Mouse (Mus musculus): ENCODE results near the gene Vps13d. TPM values are rescaled to one million over a fixed set of nuclear protein-coding genes. Genes with fewer than 3 reads are reported as not detected.

Vps13d gene
- polyA plus RNA-seq, 1 experiment from 2014 or later = 10.1 TPM

DNA sequence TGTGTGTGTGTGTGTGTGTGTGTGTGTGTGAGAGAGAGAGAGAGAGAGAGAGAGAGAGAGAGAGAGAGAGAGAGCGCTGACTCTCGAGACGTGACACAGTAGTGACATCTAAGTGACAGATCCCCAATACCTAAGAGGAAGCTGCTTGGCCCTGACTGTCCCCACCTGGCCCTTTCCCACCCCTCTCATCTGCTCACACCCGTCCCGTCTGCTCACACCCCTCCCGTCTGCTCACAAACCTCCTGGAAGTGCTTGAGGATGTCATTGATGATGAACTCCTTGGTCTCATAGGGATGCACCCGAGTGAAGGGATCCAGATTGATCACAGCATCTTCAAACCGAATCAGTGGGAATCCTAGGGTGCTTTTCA lies 148.8 kb downstream of the Vps13d start:
- ATAC-seq (replicated peaks; ENCODE audit: insufficient number of reproducible peaks, low FRiP score, low TSS enrichment, low read depth) = no peak
- Histone ChIP-seq H3K4me3 (ENCODE audit: low read depth, low read length) (no peak overlapping the region), H3K36me3 (replicated peaks; ENCODE audit: control insufficient read depth, insufficient read depth, low read depth, low read length) (no peaks in the 10 kb centered on the region), H3K27ac (replicated peaks; ENCODE audit: low read depth, low read length) (no peak overlapping the region), H3K9me3 (replicated peaks; ENCODE audit: control insufficient read depth, low read length) (no peaks in the 10 kb centered on the region), H3K27me3 (ENCODE audit: control insufficient read depth, insufficient read depth, low read length) (no peaks in the 10 kb centered on the region), H3K4me2 (ENCODE audit: low read depth, low read length) (no peak overlapping the region), H3K9ac (replicated peaks; ENCODE audit: low read length) (no peak overlapping the region), H3K4me1 (ENCODE audit: control insufficient read depth, insufficient read depth, low read length) (no peaks in the 10 kb centered on the region)
- 87% methylated on average over 8 of the region's 8 CpGs for WGBS
- DNase-seq (ENCODE audit: low spot score) = no peak

DNA sequence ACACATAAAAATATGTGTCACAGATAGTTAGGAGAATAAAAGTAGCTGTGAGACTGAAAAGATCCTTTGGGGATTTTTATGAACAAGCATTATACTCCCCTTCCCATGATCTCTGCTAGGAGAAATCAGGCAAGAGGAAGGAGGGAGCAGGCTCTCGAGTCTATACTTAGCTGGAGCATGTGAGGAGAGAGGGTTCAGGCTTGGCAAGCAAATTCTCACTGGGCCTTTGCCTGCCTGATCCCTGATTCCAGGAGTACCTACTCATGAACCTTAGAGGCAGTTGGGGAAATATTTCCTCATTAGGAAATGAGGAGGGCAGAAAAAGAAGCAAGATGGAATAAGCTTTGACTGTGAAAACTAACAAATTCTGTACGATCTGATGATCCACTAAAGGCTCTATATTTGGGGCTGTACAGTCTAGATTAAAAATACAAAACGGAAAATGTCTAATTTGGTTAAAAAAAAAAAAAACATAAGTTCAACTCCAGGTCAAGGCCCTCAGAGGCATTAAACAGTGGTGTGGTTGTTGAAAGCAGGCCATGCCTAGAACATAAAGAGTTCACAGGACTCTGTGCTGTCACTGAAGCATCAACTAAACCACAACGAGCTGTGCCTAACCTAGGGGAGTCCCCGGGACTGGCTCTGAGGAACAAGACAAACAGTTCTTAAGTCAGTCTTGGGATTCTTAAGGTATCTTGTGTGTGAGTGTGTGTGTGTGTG lies 149.3 kb downstream of the Vps13d start:
- no peak overlapping the region for H3K4me2 ChIP-seq (ENCODE audit: low read depth, low read length)
- no peak for ATAC-seq (replicated peaks; ENCODE audit: insufficient number of reproducible peaks, low FRiP score, low TSS enrichment, low read depth)
- H3K27ac ChIP-seq (replicated peaks; ENCODE audit: low read depth, low read length) = no peak overlapping the region
- no peaks in the 10 kb centered on the region for H3K27me3 ChIP-seq (ENCODE audit: control insufficient read depth, insufficient read depth, low read length)
- WGBS = 76% methylated on average over 5 of the region's 5 CpGs
- no peak for DNase-seq (ENCODE audit: low spot score)
- no peak overlapping the region for H3K9ac ChIP-seq (replicated peaks; ENCODE audit: low read length)
- no peaks in the 10 kb centered on the region for H3K9me3 ChIP-seq (replicated peaks; ENCODE audit: control insufficient read depth, low read length)
- no peaks in the 10 kb centered on the region for H3K4me1 ChIP-seq (ENCODE audit: control insufficient read depth, insufficient read depth, low read length)
- H3K4me3 ChIP-seq (ENCODE audit: low read depth, low read length) = no peak overlapping the region
- no peaks in the 10 kb centered on the region for H3K36me3 ChIP-seq (replicated peaks; ENCODE audit: control insufficient read depth, insufficient read depth, low read depth, low read length)

DNA sequence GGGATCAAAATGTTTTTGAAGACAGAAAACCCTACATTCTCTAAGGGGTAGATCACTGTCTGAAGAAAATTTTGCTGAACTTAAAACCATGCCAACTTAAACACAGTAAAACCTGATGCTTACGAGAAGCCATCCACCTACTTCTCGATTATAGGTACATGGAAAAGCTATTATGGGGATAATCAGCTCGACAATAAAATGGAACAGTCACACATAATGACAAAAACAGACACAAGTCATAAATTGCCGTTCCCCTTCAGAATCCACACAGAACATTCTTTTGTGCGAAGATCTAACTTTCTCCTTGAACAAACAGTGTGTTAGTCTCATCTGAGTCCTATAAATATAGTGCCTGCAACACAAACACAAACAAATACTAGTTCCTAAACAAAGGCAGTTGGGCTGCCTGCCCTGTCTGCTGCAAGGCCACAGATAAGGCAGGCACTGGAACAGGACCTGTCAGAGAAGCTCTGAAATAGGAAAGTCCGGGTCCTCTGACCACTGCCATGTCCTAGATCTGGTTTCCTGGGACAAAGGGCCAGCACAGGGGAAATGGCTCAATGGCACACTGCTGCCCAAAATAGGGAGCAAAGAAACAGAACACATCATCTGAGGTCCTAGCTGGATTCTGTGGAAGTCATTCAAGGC lies 153.5 kb downstream of the Vps13d start:
- H3K4me3 ChIP-seq (ENCODE audit: low read depth, low read length) = no peak overlapping the region
- no peaks in the 10 kb centered on the region for H3K4me1 ChIP-seq (ENCODE audit: control insufficient read depth, insufficient read depth, low read length)
- H3K4me2 ChIP-seq (ENCODE audit: low read depth, low read length) = no peak overlapping the region
- no peak overlapping the region for H3K9ac ChIP-seq (replicated peaks; ENCODE audit: low read length)
- 80% methylated on average over 6 of the region's 6 CpGs for WGBS
- H3K27ac ChIP-seq (replicated peaks; ENCODE audit: low read depth, low read length) = no peak overlapping the region
- no peaks in the 10 kb centered on the region for H3K27me3 ChIP-seq (ENCODE audit: control insufficient read depth, insufficient read depth, low read length)
- no peaks in the 10 kb centered on the region; the same call in 1 of the 2 replicates for H3K36me3 ChIP-seq (replicated peaks; ENCODE audit: control insufficient read depth, insufficient read depth, low read depth, low read length)
- DNase-seq (ENCODE audit: low spot score) = no peak
- ATAC-seq (replicated peaks; ENCODE audit: insufficient number of reproducible peaks, low FRiP score, low TSS enrichment, low read depth) = no peak
- H3K9me3 ChIP-seq (replicated peaks; ENCODE audit: control insufficient read depth, low read length) = no peaks in the 10 kb centered on the region

DNA sequence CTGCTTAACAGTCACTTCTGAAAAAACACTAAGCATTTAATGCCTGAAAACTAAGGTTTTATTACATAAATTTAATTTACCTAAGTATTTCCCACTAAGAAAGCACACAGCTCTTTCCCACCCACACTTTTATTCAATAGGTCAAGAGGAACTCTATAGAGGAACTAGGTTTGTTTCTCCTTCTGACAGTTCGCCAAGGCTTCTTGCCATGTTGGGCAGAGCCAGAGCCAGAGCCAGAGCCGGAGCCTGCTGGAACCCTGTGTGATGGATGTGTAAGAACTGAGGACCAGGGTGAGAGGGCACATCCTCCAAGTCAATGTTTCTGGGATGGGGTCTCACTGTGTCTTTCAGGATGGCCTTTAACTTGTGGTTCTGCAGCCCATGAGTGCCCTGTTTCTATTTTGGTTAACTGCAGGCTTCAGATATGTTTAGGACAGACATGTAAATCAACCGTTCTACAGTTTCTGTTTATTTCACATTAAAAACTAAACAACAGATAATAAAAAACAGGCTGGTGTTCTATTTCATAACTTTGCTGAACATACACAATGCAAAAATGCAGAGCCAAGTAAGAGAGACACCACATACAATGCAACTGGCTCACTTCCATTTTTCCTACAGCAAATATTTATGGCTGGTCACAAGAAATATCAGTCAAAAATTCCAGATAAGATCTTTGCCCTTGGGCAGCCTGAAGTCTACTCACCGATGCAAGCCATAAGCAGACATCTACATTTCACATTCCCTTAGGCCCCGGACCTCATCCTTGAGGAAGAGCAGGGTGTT lies 157.0 kb downstream of the Vps13d start:
- Histone ChIP-seq H3K4me1 (ENCODE audit: control insufficient read depth, insufficient read depth, low read length) (peaks cover 3% of the 10 kb centered on the region; the same call in 1 of the 2 replicates), H3K4me2 (ENCODE audit: low read depth, low read length) (no peak overlapping the region), H3K4me3 (ENCODE audit: low read depth, low read length) (no peak overlapping the region), H3K27ac (replicated peaks; ENCODE audit: low read depth, low read length) (no peak overlapping the region), H3K9me3 (replicated peaks; ENCODE audit: control insufficient read depth, low read length) (no peaks in the 10 kb centered on the region), H3K9ac (replicated peaks; ENCODE audit: low read length) (no peak overlapping the region), H3K36me3 (replicated peaks; ENCODE audit: control insufficient read depth, insufficient read depth, low read depth, low read length) (no peaks in the 10 kb centered on the region; the same call in 1 of the 2 replicates), H3K27me3 (ENCODE audit: control insufficient read depth, insufficient read depth, low read length) (no peaks in the 10 kb centered on the region)
- DNase-seq (ENCODE audit: low spot score) (no peak), ATAC-seq (replicated peaks; ENCODE audit: insufficient number of reproducible peaks, low FRiP score, low TSS enrichment, low read depth) (no peak)
- 87% methylated on average over 5 of the region's 5 CpGs for WGBS

DNA sequence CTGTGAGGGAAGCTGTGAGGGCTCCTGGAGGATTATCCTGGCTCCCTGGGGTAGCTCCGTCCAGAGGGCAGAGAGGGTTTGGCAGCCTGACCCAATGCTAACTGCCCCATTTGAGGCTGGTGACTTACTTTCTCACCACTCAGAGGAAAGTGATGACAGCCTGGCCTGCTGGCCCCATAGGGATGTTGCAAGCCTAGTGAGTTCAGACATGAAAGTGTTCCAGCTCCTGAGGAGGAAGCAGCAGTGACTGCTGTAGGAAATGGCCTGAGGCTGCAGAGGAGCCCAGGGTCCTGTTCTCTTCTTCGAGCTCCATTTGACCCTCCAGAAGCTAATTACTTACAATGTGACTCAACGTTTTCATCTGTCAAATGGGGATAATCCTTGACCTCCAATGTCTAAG lies 157.8 kb downstream of the Vps13d start:
- 49% methylated on average over 3 of the region's 3 CpGs for WGBS
- no peak for DNase-seq (ENCODE audit: low spot score)

DNA sequence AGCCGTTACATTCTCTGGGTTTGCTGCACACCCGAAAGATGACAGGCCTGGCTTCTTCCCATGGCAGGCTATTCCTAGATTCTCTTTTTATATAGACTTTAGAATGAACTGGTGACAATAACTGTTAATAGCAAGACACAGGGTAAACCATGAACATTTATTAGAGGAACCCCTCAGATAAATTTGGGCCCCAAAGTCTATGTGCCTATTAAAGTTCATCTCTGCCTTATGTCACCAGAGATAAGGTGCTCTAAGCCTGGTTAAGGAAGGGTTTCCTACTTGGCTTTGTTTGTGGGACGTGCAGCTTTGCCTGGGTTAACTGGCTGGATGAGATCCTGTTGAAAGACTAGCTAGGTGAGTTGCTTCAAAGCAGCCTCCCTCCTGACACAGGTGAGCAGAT lies 159.4 kb downstream of the Vps13d start:
- H3K9ac ChIP-seq (replicated peaks; ENCODE audit: low read length) = no peak overlapping the region
- H3K4me3 ChIP-seq (ENCODE audit: low read depth, low read length) = no peak overlapping the region
- no peaks in the 10 kb centered on the region for H3K9me3 ChIP-seq (replicated peaks; ENCODE audit: control insufficient read depth, low read length)
- 0 out of 2 replicates have a peak overlapping the region, but pooled peaks have one; percentile 0 for H3K27ac ChIP-seq (replicated peaks; ENCODE audit: low read depth, low read length)
- DNase-seq (ENCODE audit: low spot score) (no peak), ATAC-seq (replicated peaks; ENCODE audit: insufficient number of reproducible peaks, low FRiP score, low TSS enrichment, low read depth) (no peak)
- no peak overlapping the region for H3K4me2 ChIP-seq (ENCODE audit: low read depth, low read length)
- peaks cover 3% of the 10 kb centered on the region; the same call in 1 of the 2 replicates for H3K4me1 ChIP-seq (ENCODE audit: control insufficient read depth, insufficient read depth, low read length)
- WGBS = 76% methylated on average over 3 of the region's 3 CpGs
- no peaks in the 10 kb centered on the region; the same call in 1 of the 2 replicates for H3K36me3 ChIP-seq (replicated peaks; ENCODE audit: control insufficient read depth, insufficient read depth, low read depth, low read length)
- no peaks in the 10 kb centered on the region for H3K27me3 ChIP-seq (ENCODE audit: control insufficient read depth, insufficient read depth, low read length)

More for the DNA sequence above, 157.8 kb downstream of the Vps13d start:
- no peak overlapping the region for H3K9ac ChIP-seq (replicated peaks; ENCODE audit: low read length)
- H3K4me1 ChIP-seq (ENCODE audit: control insufficient read depth, insufficient read depth, low read length) = peaks cover 3% of the 10 kb centered on the region; the same call in 1 of the 2 replicates
- no peaks in the 10 kb centered on the region for H3K27me3 ChIP-seq (ENCODE audit: control insufficient read depth, insufficient read depth, low read length)
- no peaks in the 10 kb centered on the region for H3K9me3 ChIP-seq (replicated peaks; ENCODE audit: control insufficient read depth, low read length)
- H3K4me3 ChIP-seq (ENCODE audit: low read depth, low read length) = no peak overlapping the region
- H3K4me2 ChIP-seq (ENCODE audit: low read depth, low read length) = no peak overlapping the region
- no peak; the same call in 1 of the 2 replicates for ATAC-seq (replicated peaks; ENCODE audit: insufficient number of reproducible peaks, low FRiP score, low TSS enrichment, low read depth)
- H3K36me3 ChIP-seq (replicated peaks; ENCODE audit: control insufficient read depth, insufficient read depth, low read depth, low read length) = no peaks in the 10 kb centered on the region; the same call in 1 of the 2 replicates
- H3K27ac ChIP-seq (replicated peaks; ENCODE audit: low read depth, low read length) = no peak overlapping the region

DNA sequence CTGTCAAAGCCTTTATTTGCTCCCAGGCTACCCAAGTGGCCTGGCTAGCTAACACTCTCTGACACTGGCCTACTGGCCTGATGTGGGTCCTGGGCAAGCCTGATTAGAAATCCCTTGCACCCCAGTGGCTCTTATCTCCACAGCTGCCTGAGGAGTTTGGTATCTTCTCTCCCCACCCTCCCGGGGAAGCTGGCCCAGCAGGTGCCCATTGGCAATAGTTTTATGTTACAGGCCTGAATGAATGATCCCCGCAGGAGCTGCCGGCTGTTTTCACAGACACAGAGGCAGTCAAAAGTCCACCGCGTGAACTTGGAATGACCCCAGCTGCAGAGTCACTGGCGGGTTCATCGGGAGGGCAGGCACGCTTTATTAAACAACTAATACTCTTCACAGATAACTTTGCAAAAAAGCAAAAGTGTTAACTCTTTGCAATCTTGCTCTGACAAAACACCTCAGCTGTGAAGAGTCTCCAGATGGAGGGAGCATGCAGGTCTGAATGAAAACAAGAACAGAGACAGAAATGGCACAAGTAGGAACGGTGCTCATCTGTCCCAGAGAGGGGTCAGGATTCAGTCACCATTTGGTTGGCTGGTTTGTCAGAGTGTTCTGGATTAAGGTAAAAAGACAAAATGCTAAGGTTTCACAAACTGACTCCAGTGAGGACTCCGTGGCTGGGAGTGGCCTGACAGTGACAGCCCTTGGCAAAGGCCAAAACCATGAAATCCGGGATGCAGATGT lies 160.1 kb downstream of the Vps13d start:
- H3K4me2 ChIP-seq (ENCODE audit: low read depth, low read length) = no peak overlapping the region
- H3K27ac ChIP-seq (replicated peaks; ENCODE audit: low read depth, low read length) = 0 out of 2 replicates have a peak overlapping the region, but pooled peaks have one; percentile 0
- H3K36me3 ChIP-seq (replicated peaks; ENCODE audit: control insufficient read depth, insufficient read depth, low read depth, low read length) = no peaks in the 10 kb centered on the region; the same call in 1 of the 2 replicates
- WGBS = 13% methylated on average over 11 of the region's 11 CpGs
- DNase-seq (ENCODE audit: low spot score) (peak; percentile 67), ATAC-seq (replicated peaks; ENCODE audit: insufficient number of reproducible peaks, low FRiP score, low TSS enrichment, low read depth) (peak; percentile 70)
- no peaks in the 10 kb centered on the region for H3K9me3 ChIP-seq (replicated peaks; ENCODE audit: control insufficient read depth, low read length)
- no peaks in the 10 kb centered on the region for H3K27me3 ChIP-seq (ENCODE audit: control insufficient read depth, insufficient read depth, low read length)
- H3K4me1 ChIP-seq (ENCODE audit: control insufficient read depth, insufficient read depth, low read length) = peaks cover 3% of the 10 kb centered on the region; the same call in 1 of the 2 replicates
- no peak overlapping the region for H3K9ac ChIP-seq (replicated peaks; ENCODE audit: low read length)
- H3K4me3 ChIP-seq (ENCODE audit: low read depth, low read length) = no peak overlapping the region

All from embryonic facial prominence, embryonic 11.5 days (tissue).